Mouse (Mus musculus): Measurements from ENCODE around the gene Gm17359. TPM values are rescaled to one million over a fixed set of nuclear protein-coding genes. Genes with fewer than 3 reads are reported as not detected.

The Gm17359 gene
- polyA plus RNA-seq, 1 experiment from 2014 or later: 0.05 TPM

GRCm38 (mm10) chr3:79416944-79417680, 80.7 kb downstream of the Gm17359 start:
- no peak overlapping the region for H3K4me2 ChIP-seq
- no peaks in the 10 kb centered on the region for H3K9me3 ChIP-seq (replicated peaks)
- H3K9ac ChIP-seq: no peak overlapping the region
- no peaks in the 10 kb centered on the region for H3K4me1 ChIP-seq (replicated peaks)
- H3K4me3 ChIP-seq (replicated peaks): no peak overlapping the region
- no peak for ATAC-seq (ENCODE audit: insufficient read depth)
- H3K27me3 ChIP-seq: no peaks in the 10 kb centered on the region
- no peak overlapping the region for H3K27ac ChIP-seq (replicated peaks)
- 53% methylated on average over 4 of the region's 4 CpGs for WGBS (ENCODE audit: insufficient replicate concordance)
- H3K36me3 ChIP-seq (replicated peaks): no peaks in the 10 kb centered on the region

GRCm38 (mm10) chr3:79418921-79419320, 82.5 kb downstream of the Gm17359 start:
- no peaks in the 10 kb centered on the region for H3K9me3 ChIP-seq (replicated peaks)
- H3K27me3 ChIP-seq: no peaks in the 10 kb centered on the region
- WGBS (ENCODE audit: insufficient replicate concordance): 60% methylated on average over 14 of the region's 14 CpGs
- H3K4me2 ChIP-seq: no peak overlapping the region
- H3K27ac ChIP-seq (replicated peaks): no peak overlapping the region
- no peaks in the 10 kb centered on the region for H3K36me3 ChIP-seq (replicated peaks)
- H3K4me1 ChIP-seq (replicated peaks): no peaks in the 10 kb centered on the region
- no peak overlapping the region for H3K4me3 ChIP-seq (replicated peaks)
- no peak for ATAC-seq (ENCODE audit: insufficient read depth)
- H3K9ac ChIP-seq: no peak overlapping the region

GRCm38 (mm10) chr3:79425441-79425840, 89.0 kb downstream of the Gm17359 start:
- H3K4me3 ChIP-seq (replicated peaks): no peak overlapping the region
- 68% methylated on average over 1 of the region's 1 CpGs for WGBS (ENCODE audit: insufficient replicate concordance)
- ATAC-seq (ENCODE audit: insufficient read depth): no peak
- no peaks in the 10 kb centered on the region for H3K9me3 ChIP-seq (replicated peaks)
- no peaks in the 10 kb centered on the region for H3K4me1 ChIP-seq (replicated peaks)
- no peak overlapping the region for H3K27ac ChIP-seq (replicated peaks)
- H3K4me2 ChIP-seq: no peak overlapping the region
- H3K27me3 ChIP-seq: no peaks in the 10 kb centered on the region
- H3K9ac ChIP-seq: no peak overlapping the region
- H3K36me3 ChIP-seq (replicated peaks): no peaks in the 10 kb centered on the region

GRCm38 (mm10) chr3:79433593-79433992, 97.1 kb downstream of the Gm17359 start:
- ATAC-seq (ENCODE audit: insufficient read depth): no peak
- no peak overlapping the region for H3K27ac ChIP-seq (replicated peaks)
- no peaks in the 10 kb centered on the region for H3K27me3 ChIP-seq
- H3K36me3 ChIP-seq (replicated peaks): no peaks in the 10 kb centered on the region
- H3K9ac ChIP-seq: no peak overlapping the region
- no peaks in the 10 kb centered on the region for H3K9me3 ChIP-seq (replicated peaks)
- no peaks in the 10 kb centered on the region for H3K4me1 ChIP-seq (replicated peaks)
- H3K4me3 ChIP-seq (replicated peaks): no peak overlapping the region
- no peak overlapping the region for H3K4me2 ChIP-seq

- WGBS (ENCODE audit: insufficient replicate concordance): 64% methylated on average over 9 of the region's 9 CpGs
- no peak for ATAC-seq (ENCODE audit: insufficient read depth)
- Histone ChIP-seq H3K36me3 (replicated peaks) (no peaks in the 10 kb centered on the region), H3K9ac (no peak overlapping the region), H3K9me3 (replicated peaks) (no peaks in the 10 kb centered on the region), H3K4me1 (replicated peaks) (no peaks in the 10 kb centered on the region), H3K4me2 (no peak overlapping the region), H3K27me3 (no peaks in the 10 kb centered on the region), H3K4me3 (replicated peaks) (no peak overlapping the region), H3K27ac (replicated peaks) (no peak overlapping the region)
Measured at GRCm38 (mm10) chr3:79434436-79434835, 98.0 kb downstream of the Gm17359 start.

GRCm38 (mm10) chr3:79434985-79435384, 98.5 kb downstream of the Gm17359 start:
- Histone ChIP-seq H3K9ac (no peak overlapping the region), H3K4me2 (no peak overlapping the region), H3K9me3 (replicated peaks) (no peaks in the 10 kb centered on the region), H3K4me1 (replicated peaks) (no peaks in the 10 kb centered on the region), H3K27ac (replicated peaks) (no peak overlapping the region), H3K36me3 (replicated peaks) (no peaks in the 10 kb centered on the region), H3K27me3 (no peaks in the 10 kb centered on the region), H3K4me3 (replicated peaks) (no peak overlapping the region)
- no peak for ATAC-seq (ENCODE audit: insufficient read depth)
- 49% methylated on average over 5 of the region's 5 CpGs for WGBS (ENCODE audit: insufficient replicate concordance)

GRCm38 (mm10) chr3:79436186-79436585, 99.7 kb downstream of the Gm17359 start:
- no peaks in the 10 kb centered on the region for H3K36me3 ChIP-seq (replicated peaks)
- no peak for ATAC-seq (ENCODE audit: insufficient read depth)
- no peak overlapping the region for H3K9ac ChIP-seq
- no peaks in the 10 kb centered on the region for H3K27me3 ChIP-seq
- no peaks in the 10 kb centered on the region for H3K4me1 ChIP-seq (replicated peaks)
- no peak overlapping the region for H3K4me3 ChIP-seq (replicated peaks)
- H3K9me3 ChIP-seq (replicated peaks): no peaks in the 10 kb centered on the region
- no peak overlapping the region for H3K4me2 ChIP-seq
- WGBS (ENCODE audit: insufficient replicate concordance): 73% methylated on average over 7 of the region's 7 CpGs
- no peak overlapping the region for H3K27ac ChIP-seq (replicated peaks)

GRCm38 (mm10) chr3:79438276-79438675, 101.8 kb downstream of the Gm17359 start:
- no peaks in the 10 kb centered on the region for H3K4me1 ChIP-seq (replicated peaks)

GRCm38 (mm10) chr3:79440976-79441491, 104.6 kb downstream of the Gm17359 start:
- H3K27me3 ChIP-seq: no peaks in the 10 kb centered on the region
- 70% methylated on average over 12 of the region's 12 CpGs for WGBS (ENCODE audit: insufficient replicate concordance)
- no peaks in the 10 kb centered on the region for H3K9me3 ChIP-seq (replicated peaks)
- no peak overlapping the region for H3K4me2 ChIP-seq
- H3K4me3 ChIP-seq (replicated peaks): no peak overlapping the region
- ATAC-seq (ENCODE audit: insufficient read depth): no peak
- no peaks in the 10 kb centered on the region for H3K36me3 ChIP-seq (replicated peaks)
- no peaks in the 10 kb centered on the region for H3K4me1 ChIP-seq (replicated peaks)
- H3K9ac ChIP-seq: no peak overlapping the region
- H3K27ac ChIP-seq (replicated peaks): no peak overlapping the region

More at GRCm38 (mm10) chr3:79438276-79438675, 101.8 kb downstream of the Gm17359 start:
- no peak for ATAC-seq (ENCODE audit: insufficient read depth)
- H3K27me3 ChIP-seq: no peaks in the 10 kb centered on the region
- no peak overlapping the region for H3K4me3 ChIP-seq (replicated peaks)
- no peak overlapping the region for H3K9ac ChIP-seq
- H3K36me3 ChIP-seq (replicated peaks): no peaks in the 10 kb centered on the region
- no peak overlapping the region for H3K4me2 ChIP-seq
- H3K9me3 ChIP-seq (replicated peaks): no peaks in the 10 kb centered on the region
- H3K27ac ChIP-seq (replicated peaks): no peak overlapping the region
- WGBS (ENCODE audit: insufficient replicate concordance): 84% methylated on average over 3 of the region's 3 CpGs

- Histone ChIP-seq H3K4me3 (replicated peaks) (no peak overlapping the region), H3K9me3 (replicated peaks) (no peaks in the 10 kb centered on the region), H3K4me2 (no peak overlapping the region), H3K27ac (replicated peaks) (no peak overlapping the region), H3K4me1 (replicated peaks) (no peaks in the 10 kb centered on the region), H3K36me3 (replicated peaks) (no peaks in the 10 kb centered on the region), H3K27me3 (no peaks in the 10 kb centered on the region), H3K9ac (no peak overlapping the region)
- WGBS (ENCODE audit: insufficient replicate concordance): 46% methylated on average over 4 of the region's 4 CpGs
- no peak for ATAC-seq (ENCODE audit: insufficient read depth)
Measured at GRCm38 (mm10) chr3:79443850-79444249, 107.4 kb downstream of the Gm17359 start.

- H3K4me1 ChIP-seq (replicated peaks): no peaks in the 10 kb centered on the region
- no peaks in the 10 kb centered on the region for H3K9me3 ChIP-seq (replicated peaks)
- H3K4me3 ChIP-seq (replicated peaks): no peak overlapping the region
- WGBS (ENCODE audit: insufficient replicate concordance): 60% methylated on average over 8 of the region's 8 CpGs
- H3K27me3 ChIP-seq: no peaks in the 10 kb centered on the region
- ATAC-seq (ENCODE audit: insufficient read depth): no peak
- H3K27ac ChIP-seq (replicated peaks): no peak overlapping the region
- H3K9ac ChIP-seq: no peak overlapping the region
- no peaks in the 10 kb centered on the region for H3K36me3 ChIP-seq (replicated peaks)
- no peak overlapping the region for H3K4me2 ChIP-seq
Measured at GRCm38 (mm10) chr3:79445041-79445440, 108.6 kb downstream of the Gm17359 start.

- WGBS (ENCODE audit: insufficient replicate concordance): 72% methylated on average over 4 of the region's 4 CpGs
- Histone ChIP-seq H3K27me3 (no peaks in the 10 kb centered on the region), H3K9me3 (replicated peaks) (no peaks in the 10 kb centered on the region), H3K36me3 (replicated peaks) (no peaks in the 10 kb centered on the region), H3K4me2 (no peak overlapping the region), H3K4me1 (replicated peaks) (no peaks in the 10 kb centered on the region), H3K27ac (replicated peaks) (no peak overlapping the region), H3K4me3 (replicated peaks) (no peak overlapping the region), H3K9ac (no peak overlapping the region)
- no peak for ATAC-seq (ENCODE audit: insufficient read depth)
Measured at GRCm38 (mm10) chr3:79446124-79446523, 109.7 kb downstream of the Gm17359 start.
